Mouse (Mus musculus) C2C12 (cell line): Measurements from ENCODE around the gene Sap25. TPM values are rescaled to one million over a fixed set of nuclear protein-coding genes. Genes with fewer than 3 reads are reported as not detected.
A peak's percentile ranks its signal among the peaks of the same experiment; 100 is the strongest.

Source experiments
- H3K27me3 ChIP-seq: one replicate; pipeline ENCODE4 v1.6.1; 2011; ENCODE audit not compliant: control insufficient read depth, insufficient read depth, insufficient read length
- H3K36me3 ChIP-seq: one replicate; pipeline ENCODE4 v1.6.1; 2011; ENCODE audit not compliant: control insufficient read depth, insufficient read depth
- H3K4me3 ChIP-seq: one replicate; pipeline ENCODE4 v1.5.1; 2011; ENCODE audit warnings: mild to moderate bottlenecking, control low read depth; ENCODE audit not compliant: poor library complexity, insufficient read depth, severe bottlenecking
- H3K79me2 ChIP-seq: one replicate; pipeline ENCODE4 v1.6.1; 2011; ENCODE audit not compliant: control insufficient read depth, insufficient read depth
- H3K79me3 ChIP-seq: one replicate; pipeline ENCODE4 v1.6.1; 2011; ENCODE audit warnings: low read depth, control low read depth
- H3ac ChIP-seq: one replicate; pipeline ENCODE3; 2011; ENCODE audit warnings: low read depth; ENCODE audit not compliant: control insufficient read depth, insufficient read length
- CEBPB ChIP-seq: IDR thresholded peaks from one replicate; pipeline ENCODE4 v1.6.1; 2011; ENCODE audit warnings: low read depth, mild to moderate bottlenecking, control low read depth, moderate library complexity
- CTCF ChIP-seq: IDR thresholded peaks from one replicate; pipeline ENCODE4 v1.5.1; 2011; ENCODE audit not compliant: control insufficient read depth, insufficient read depth, insufficient read length
- FOSL1 ChIP-seq: IDR thresholded peaks from one replicate; pipeline ENCODE4 v1.8.0; 2011; ENCODE audit warnings: mild to moderate bottlenecking, low read length; ENCODE audit not compliant: poor library complexity, insufficient read depth, severe bottlenecking
- MAX ChIP-seq: IDR thresholded peaks from one replicate; pipeline ENCODE4 v1.6.1; 2011; ENCODE audit warnings: mild to moderate bottlenecking, control low read depth
- MYOD1 ChIP-seq: IDR thresholded peaks from one replicate; pipeline ENCODE4 v1.6.1; 2011; ENCODE audit warnings: low read depth; ENCODE audit not compliant: control insufficient read depth, insufficient read length
- MYOG ChIP-seq: IDR thresholded peaks from one replicate; pipeline ENCODE4 v1.6.1; 2011; ENCODE audit not compliant: control insufficient read depth, insufficient read length; ENCODE audit errors: extremely low read depth
- USF1 ChIP-seq: IDR thresholded peaks from one replicate; pipeline ENCODE4 v1.6.1; 2011; ENCODE audit warnings: low read depth, mild to moderate bottlenecking, control low read depth, moderate library complexity
- polyA plus RNA-seq: library from polyadenylated mRNA; unstranded; fragments of >200 nt; fragmentation: generic; extraction: Trizol; gene quantifications from one replicate; pipeline ENCODE4 v1.2.1, GENCODE M21; 2012; ENCODE audit warnings: missing spikeins

The Sap25 gene
- polyA plus RNA-seq, 1 experiment, result 4.4 TPM

DNA sequence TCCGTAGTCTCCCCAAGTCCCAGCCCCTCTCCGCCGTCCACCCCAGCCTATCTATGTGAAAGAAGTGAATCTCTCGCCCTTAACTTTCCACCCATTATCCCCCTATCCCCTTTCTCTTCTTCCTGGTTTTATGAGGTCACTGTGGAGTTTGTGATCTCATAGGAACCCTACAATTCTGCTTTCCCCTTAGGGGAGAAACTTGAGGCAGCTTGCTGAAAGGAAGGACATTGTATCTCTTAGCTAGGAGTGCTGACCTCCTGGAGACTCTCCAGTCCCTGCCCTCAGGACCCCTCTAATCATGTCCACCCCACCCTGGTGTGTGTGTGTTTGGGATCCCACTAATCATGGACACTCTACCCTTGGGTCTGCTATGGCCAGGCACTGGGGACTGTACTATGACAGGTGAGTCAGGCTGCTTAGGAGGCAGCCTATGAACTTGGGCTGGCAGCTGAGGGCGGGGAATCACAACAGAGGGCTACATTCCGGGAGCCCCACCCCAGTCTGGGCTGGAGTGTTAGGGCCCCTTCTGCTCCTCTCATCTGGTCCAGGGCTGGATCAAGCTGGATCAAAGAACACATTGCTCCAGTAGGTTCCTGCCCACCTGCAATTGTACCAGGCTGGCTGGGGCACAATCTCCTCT, 11.1 kb upstream of the Sap25 start:
- peak overlapping the region; percentile 55 for H3ac ChIP-seq
- TF ChIP-seq MYOD1 (no peak), CEBPB (no peak), CTCF (no peak), FOSL1 (no peak)
- H3K4me3 ChIP-seq, result peak overlapping the region; percentile 96
- peaks cover 24% of the 10 kb centered on the region for H3K36me3 ChIP-seq
- H3K79me3 ChIP-seq, result peaks cover 37% of the 10 kb centered on the region
- peaks cover 51% of the 10 kb centered on the region for H3K79me2 ChIP-seq
- no peaks in the 10 kb centered on the region for H3K27me3 ChIP-seq

DNA sequence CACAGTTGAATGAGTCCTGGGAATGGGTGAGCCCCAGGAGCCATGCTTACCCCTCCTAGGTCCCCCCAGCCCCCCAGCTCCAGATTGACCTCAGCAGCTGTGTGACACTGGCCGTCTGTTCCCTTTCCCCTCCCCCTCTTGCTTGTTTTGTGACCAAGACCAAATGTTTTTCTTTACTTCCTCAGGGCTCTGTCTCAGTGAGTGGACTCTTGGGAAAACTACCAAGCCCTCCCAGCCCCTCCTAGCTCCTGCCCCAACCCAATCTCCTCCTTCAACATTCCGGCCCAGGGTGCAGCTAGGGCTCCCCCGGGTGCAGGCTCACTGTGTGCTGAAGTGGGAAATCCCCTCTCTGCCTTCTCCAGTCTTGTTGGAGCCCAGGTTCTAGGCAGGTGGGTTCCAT, 10.5 kb upstream of the Sap25 start:
- H3K79me2 ChIP-seq, result peaks cover 51% of the 10 kb centered on the region
- peak overlapping the region; percentile 29 for H3K4me3 ChIP-seq
- TF ChIP-seq FOSL1 (no peak), MYOG (no peak), MYOD1 (peak; percentile 65)
- no peaks in the 10 kb centered on the region for H3K27me3 ChIP-seq
- peaks cover 37% of the 10 kb centered on the region for H3K79me3 ChIP-seq
- H3ac ChIP-seq, result peak overlapping the region; percentile 58
- peaks cover 30% of the 10 kb centered on the region for H3K36me3 ChIP-seq

DNA sequence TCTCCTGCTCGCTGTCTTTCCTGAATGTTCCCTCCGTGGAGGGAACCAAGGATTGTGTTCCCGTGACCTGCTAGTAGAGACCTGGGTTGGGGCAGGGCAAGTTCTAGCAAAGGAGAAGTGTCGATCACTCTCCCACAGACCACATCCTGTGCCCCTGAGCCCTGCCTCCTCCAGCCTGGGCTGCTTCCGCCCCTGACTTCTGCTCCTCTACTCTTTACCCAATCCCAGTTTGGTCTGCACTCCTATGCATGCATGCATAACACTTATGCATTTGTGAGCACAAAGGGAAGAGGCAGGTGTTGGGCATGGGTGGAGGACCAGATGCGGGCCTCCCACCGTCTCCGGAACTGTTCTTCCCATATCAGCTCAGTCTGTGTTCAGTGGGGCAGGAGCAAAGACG, 10.0 kb upstream of the Sap25 start:
- peaks cover 36% of the 10 kb centered on the region for H3K36me3 ChIP-seq
- H3K79me2 ChIP-seq, result peaks cover 51% of the 10 kb centered on the region
- H3K4me3 ChIP-seq, result peak overlapping the region; percentile 29
- H3K27me3 ChIP-seq, result no peaks in the 10 kb centered on the region
- TF ChIP-seq MYOG (no peak), MYOD1 (no peak), CEBPB (no peak), MAX (no peak), FOSL1 (no peak), CTCF (no peak), USF1 (no peak)
- peak overlapping the region; percentile 58 for H3ac ChIP-seq
- peaks cover 37% of the 10 kb centered on the region for H3K79me3 ChIP-seq

DNA sequence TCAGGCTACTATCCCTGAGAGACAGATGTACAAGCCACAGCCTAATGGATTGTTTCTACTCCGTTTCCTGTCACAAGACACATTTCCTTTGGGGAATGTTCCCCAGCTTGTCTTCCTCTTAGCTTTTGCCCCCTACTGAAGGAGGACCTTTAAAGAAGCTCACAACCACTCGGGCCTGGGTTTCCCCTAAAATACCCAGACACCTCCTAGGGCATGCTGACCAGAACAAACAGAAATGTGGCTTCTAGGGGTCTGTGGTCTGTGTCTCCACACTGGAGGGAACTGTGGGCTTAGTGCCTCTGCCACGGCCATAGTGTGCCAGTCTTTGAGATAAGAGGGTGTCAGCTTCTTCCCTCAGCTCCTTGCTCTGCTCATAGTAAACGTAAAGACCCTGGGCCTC, 9.5 kb upstream of the Sap25 start:
- Histone ChIP-seq H3K79me2 (peaks cover 51% of the 10 kb centered on the region), H3K27me3 (no peaks in the 10 kb centered on the region), H3ac (peak overlapping the region; percentile 58), H3K36me3 (peaks cover 37% of the 10 kb centered on the region), H3K4me3 (no peak overlapping the region), H3K79me3 (peaks cover 37% of the 10 kb centered on the region)
- TF ChIP-seq CTCF (no peak), MYOD1 (no peak), USF1 (no peak), MAX (no peak), CEBPB (no peak)

DNA sequence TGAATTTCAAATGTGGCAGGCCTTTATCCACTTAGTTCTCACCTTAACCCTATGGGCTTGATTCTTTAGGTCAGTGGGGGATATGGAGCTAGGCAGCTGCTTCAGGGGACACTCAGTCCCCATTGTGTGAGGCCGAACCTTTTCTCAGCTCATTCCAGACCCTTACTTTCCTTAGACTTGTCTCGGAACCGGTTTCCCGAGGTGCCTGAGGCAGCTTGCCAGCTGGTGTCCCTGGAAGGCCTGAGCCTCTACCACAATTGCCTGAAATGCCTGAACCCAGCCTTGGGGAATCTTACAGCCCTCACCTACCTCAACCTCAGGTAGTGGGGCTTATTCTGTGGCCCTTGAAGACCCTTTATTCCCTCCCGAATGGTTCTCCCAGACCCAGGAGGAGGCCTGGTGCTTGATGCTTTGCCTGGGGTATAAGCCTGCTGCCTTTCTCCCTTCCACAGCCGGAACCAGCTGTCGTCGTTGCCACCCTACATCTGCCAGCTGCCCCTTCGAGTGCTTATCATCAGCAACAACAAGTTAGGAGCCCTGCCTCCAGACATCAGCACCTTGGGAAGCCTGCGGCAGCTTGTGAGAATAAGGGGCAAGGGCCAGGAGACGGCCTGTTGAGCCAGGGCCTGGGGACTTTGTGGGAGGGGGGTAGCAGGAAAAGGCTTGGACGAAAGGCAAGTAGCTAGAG, 7.6 kb upstream of the Sap25 start:
- H3K4me3 ChIP-seq, result no peak overlapping the region
- TF ChIP-seq CEBPB (no peak), MAX (no peak), MYOG (no peak)
- H3K36me3 ChIP-seq, result peaks cover 54% of the 10 kb centered on the region
- no peaks in the 10 kb centered on the region for H3K27me3 ChIP-seq
- H3ac ChIP-seq, result no peak overlapping the region
- H3K79me3 ChIP-seq, result peaks cover 37% of the 10 kb centered on the region
- H3K79me2 ChIP-seq, result peaks cover 51% of the 10 kb centered on the region

DNA sequence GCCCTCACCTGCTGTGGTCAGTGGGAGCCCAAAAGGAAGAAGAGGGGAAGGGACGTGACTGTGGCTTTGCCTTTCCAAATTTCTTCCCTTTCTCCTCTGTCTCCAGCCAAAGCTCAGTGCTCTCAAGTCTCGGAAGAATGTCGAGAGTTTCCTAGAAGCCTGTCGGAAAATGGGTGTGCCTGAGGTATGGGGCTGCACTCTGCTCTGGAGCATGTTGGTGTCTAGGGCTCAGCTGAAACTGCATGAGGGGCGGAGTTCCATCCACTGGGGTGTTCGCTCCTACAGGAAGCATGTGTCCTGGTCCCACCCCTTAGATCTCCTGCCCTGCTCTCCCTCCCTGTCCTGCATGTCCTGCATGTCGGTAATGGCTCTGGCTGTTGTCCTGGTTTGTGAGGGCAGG, 1.7 kb upstream of the Sap25 start:
- peaks cover 69% of the 10 kb centered on the region for H3K36me3 ChIP-seq
- H3K27me3 ChIP-seq, result no peaks in the 10 kb centered on the region
- no peaks in the 10 kb centered on the region for H3K79me3 ChIP-seq
- no peaks in the 10 kb centered on the region for H3K79me2 ChIP-seq
- no peak for TF ChIP-seq FOSL1
- no peak for TF ChIP-seq MYOG
- TF ChIP-seq MAX, result no peak
- TF ChIP-seq USF1, result no peak
- TF ChIP-seq CTCF, result no peak
- TF ChIP-seq CEBPB, result no peak
- no peak overlapping the region for H3K4me3 ChIP-seq
- H3ac ChIP-seq, result no peak overlapping the region
